Mouse (Mus musculus) thymus, adult 2 months (tissue): ENCODE measurements around the gene Unc119b. TPM values are rescaled to one million over a fixed set of nuclear protein-coding genes. Genes with fewer than 3 reads are reported as not detected.

Experiments
- DNase-seq: peaks from one replicate; pipeline ENCODE4 v3.0.0; 2021
- H3K27ac ChIP-seq: fragments of 200-500 bp; 2 replicates; pipeline ENCODE4 v1.5.1; 2012; ENCODE audit warnings: low read length, control low read depth; ENCODE audit not compliant: control insufficient read depth, insufficient read depth
- H3K27me3 ChIP-seq: fragments of 200-500 bp; 2 replicates; pipeline ENCODE4 v1.6.1; 2012; ENCODE audit warnings: mild to moderate bottlenecking, low read length, moderate library complexity, mixed read lengths; ENCODE audit not compliant: control insufficient read depth, insufficient read depth
- H3K36me3 ChIP-seq: fragments of 200-500 bp; 2 replicates; pipeline ENCODE4 v1.6.1; 2012; ENCODE audit warnings: mild to moderate bottlenecking, low read length, moderate library complexity; ENCODE audit not compliant: control insufficient read depth, insufficient read depth
- H3K4me1 ChIP-seq: fragments of 200-500 bp; replicated peaks from 2 replicates; pipeline ENCODE4 v1.6.1; 2012; ENCODE audit warnings: low read length; ENCODE audit not compliant: control insufficient read depth, insufficient read depth
- H3K4me3 ChIP-seq: fragments of 200-500 bp; 2 replicates; pipeline ENCODE4 v1.5.1; 2012; ENCODE audit warnings: mild to moderate bottlenecking, low read length, control low read depth, moderate library complexity; ENCODE audit not compliant: control insufficient read depth, insufficient read depth
- CTCF ChIP-seq: fragments of 200-500 bp; IDR thresholded peaks from 2 replicates; pipeline ENCODE4 v1.5.1; 2012; ENCODE audit warnings: mild to moderate bottlenecking, control low read depth, low read length, moderate library complexity, borderline replicate concordance; ENCODE audit not compliant: control insufficient read depth, poor library complexity, insufficient read depth; ENCODE audit errors: extremely low read depth
- POLR2A ChIP-seq: fragments of 200-500 bp; IDR thresholded peaks from 2 replicates; pipeline ENCODE4 v1.6.1; 2012; ENCODE audit warnings: mild to moderate bottlenecking, low read length, control low read depth, moderate library complexity; ENCODE audit not compliant: control insufficient read depth, poor library complexity, insufficient read depth; ENCODE audit errors: extremely low read depth
- WGBS: fragments of 180-500 bp; shearing (Covaris S2); methylation state at CpG from one replicate; pipeline ENCODE4 v1.1.7; 2018; 5-methylcytosine and 5-hydroxymethylcytosine counted together
- polyA plus RNA-seq: library from polyadenylated mRNA; depleted of rRNA; stranded (reverse); fragments of >200 nt; gene quantifications from 2 replicates; pipeline ENCODE4 v1.2.3, GENCODE M21; 2012

Unc119b gene
- polyA plus RNA-seq, 1 experiment: 67.3 TPM

- 81% methylated on average over 28 of the region's 28 CpGs for WGBS
- Histone ChIP-seq H3K36me3 (peaks cover 12% of the 10 kb centered on the region), H3K27ac (0 out of 2 replicates have a peak overlapping the region, but pooled peaks have one; percentile 5), H3K27me3 (no peaks in the 10 kb centered on the region), H3K4me3 (no peak overlapping the region; the same call in 1 of the 2 replicates), H3K4me1 (peaks cover 20% of the 10 kb centered on the region)
- TF ChIP-seq POLR2A: no peak
- TF ChIP-seq CTCF: no peak
- DNase-seq: no peak
These were observed 8.0 kb downstream of the Unc119b start for GRCm38 (mm10) chr5:115126578-115127312.

GRCm38 (mm10) chr5:115125211-115125871 lies 9.4 kb downstream of the Unc119b start:
- 37% methylated on average over 24 of the region's 24 CpGs for whole genome bisulfite sequencing
- TF ChIP-seq POLR2A: no peak; the same call in 1 of the 2 replicates
- TF ChIP-seq CTCF: peak; percentile 89
- no peak overlapping the region for H3K27ac ChIP-seq
- H3K4me1 ChIP-seq: peaks cover 19% of the 10 kb centered on the region
- H3K4me3 ChIP-seq: no peak overlapping the region
- no peaks in the 10 kb centered on the region for H3K27me3 ChIP-seq
- DNase-seq: peak; percentile 88
- peaks cover 12% of the 10 kb centered on the region for H3K36me3 ChIP-seq

- 97% methylated on average over 6 of the region's 6 CpGs for WGBS
These were observed 10.1 kb downstream of the Unc119b start for GRCm38 (mm10) chr5:115124690-115125089.

GRCm38 (mm10) chr5:115120978-115121377 lies 13.8 kb downstream of the Unc119b start:
- Histone ChIP-seq H3K27ac (no peak overlapping the region), H3K36me3 (peaks cover 1% of the 10 kb centered on the region), H3K27me3 (no peaks in the 10 kb centered on the region), H3K4me3 (no peak overlapping the region), H3K4me1 (peaks cover 5% of the 10 kb centered on the region)
- no peak for TF ChIP-seq POLR2A
- TF ChIP-seq CTCF: no peak
- DNase-seq: no peak
- 87% methylated on average over 5 of the region's 5 CpGs for WGBS

More at GRCm38 (mm10) chr5:115124690-115125089, 10.1 kb downstream of the Unc119b start:
- no peak for DNase-seq
- no peak overlapping the region for H3K4me3 ChIP-seq
- H3K27ac ChIP-seq: no peak overlapping the region
- no peaks in the 10 kb centered on the region for H3K27me3 ChIP-seq
- TF ChIP-seq CTCF (no peak), POLR2A (no peak)
- H3K4me1 ChIP-seq: peaks cover 14% of the 10 kb centered on the region; the same call in 1 of the 2 replicates
- peaks cover 12% of the 10 kb centered on the region for H3K36me3 ChIP-seq

GRCm38 (mm10) chr5:115118961-115119570 lies 15.7 kb downstream of the Unc119b start, which contains the start of gene Acads:
Acads (minus strand) TSS chr5:115119346.
- TF ChIP-seq CTCF (0 out of 2 replicates have a peak, but pooled peaks have one; percentile 34), POLR2A (peak; percentile 50; the same call in 1 of the 2 replicates)
- Histone ChIP-seq H3K27ac (peak within 1 kb of the TSS; percentile 5; the same call in 1 of the 2 replicates), H3K4me1 (peaks cover 5% of the 10 kb centered on the region; the same call in 1 of the 2 replicates), H3K27me3 (no peaks in the 10 kb centered on the region), H3K4me3 (peak within 1 kb of the TSS; percentile 71), H3K36me3 (no peaks in the 10 kb centered on the region)
- peak; percentile 92 for DNase-seq
- WGBS: 1% methylated on average over 39 of the region's 39 CpGs

- Histone ChIP-seq H3K27me3 (no peaks in the 10 kb centered on the region), H3K4me1 (peaks cover 5% of the 10 kb centered on the region; the same call in 1 of the 2 replicates), H3K27ac (no peak overlapping the region), H3K4me3 (no peak overlapping the region), H3K36me3 (no peaks in the 10 kb centered on the region; the same call in 1 of the 2 replicates)
- 98% methylated on average over 13 of the region's 13 CpGs for WGBS
- TF ChIP-seq CTCF (no peak), POLR2A (no peak)
- DNase-seq: no peak
These were observed 17.3 kb downstream of the Unc119b start for GRCm38 (mm10) chr5:115117467-115117866.
